Mouse (Mus musculus): ENCODE results near the gene Methig1. TPM values are rescaled to one million over a fixed set of nuclear protein-coding genes. Genes with fewer than 3 reads are reported as not detected.

Gene Methig1
- total and polyA plus RNA-seq, 3 experiments: not detected

DNA sequence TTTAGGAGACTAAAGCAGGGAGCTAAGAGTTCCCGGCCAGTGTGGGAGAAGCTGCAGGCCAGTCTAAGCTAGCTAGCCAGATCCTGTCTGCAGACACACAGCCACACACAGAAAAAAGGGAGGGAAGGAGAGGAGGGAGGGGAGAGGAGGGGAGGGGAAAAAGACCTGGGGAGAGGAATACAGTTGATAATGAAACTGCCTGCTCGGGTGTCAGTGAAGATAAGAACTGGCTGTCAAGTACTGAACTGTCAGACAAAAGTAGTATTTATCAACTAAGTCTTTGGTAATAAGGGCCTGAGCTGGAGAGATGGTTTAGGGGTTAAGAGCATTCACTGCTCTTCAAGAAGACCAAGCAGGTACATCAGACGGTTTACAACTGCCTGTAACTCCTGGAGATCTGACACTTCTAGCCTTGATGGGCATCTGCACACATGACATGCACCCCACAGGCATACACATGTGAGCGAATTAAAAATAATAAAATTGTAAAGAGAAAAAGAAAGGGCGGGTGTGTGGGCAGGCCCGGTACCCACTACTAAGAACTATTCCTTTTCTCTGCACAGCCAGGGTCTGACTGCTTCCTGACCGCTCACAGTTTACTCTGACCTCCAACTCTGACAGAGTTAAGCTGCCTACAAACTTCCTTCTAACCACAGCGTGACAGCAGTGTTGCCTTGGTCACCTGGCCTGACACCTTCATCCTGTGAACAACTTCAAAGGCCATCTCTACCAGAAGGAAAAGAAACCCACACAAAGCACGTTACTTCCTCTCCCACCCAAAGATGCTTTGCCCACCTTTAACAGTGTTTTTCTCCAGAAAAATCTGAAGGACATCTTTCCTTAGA lies 67.2 kb downstream of the Methig1 start:
- peak; percentile 94 for DNase-seq (ENCODE audit: low read depth, low spot score)
- Histone ChIP-seq H3K4me1 (ENCODE audit: control insufficient read depth in 1 of 2, insufficient read depth in 2 of 2, low read length in 2 of 2) (peaks cover 37 to 53% of the 10 kb centered on the region in 2 experiments), H3K27ac (ENCODE audit: control insufficient read depth, low read depth, low read length) (peak overlapping the region; percentile 94), H3K9ac (ENCODE audit: control insufficient read depth, low read depth, low read length, poor library complexity, severe bottlenecking) (peak overlapping the region; percentile 81), H3K36me3 (ENCODE audit: control insufficient read depth in 1 of 2, insufficient read depth in 2 of 2, low read length in 2 of 2) (peaks cover 8 to 49% of the 10 kb centered on the region in 2 experiments; a peak in 3 of 4 replicates), H3K4me3 (ENCODE audit: control insufficient read depth in 1 of 2, insufficient read depth in 1 of 2, low read depth in 2 of 2, low read length in 2 of 2) (peak overlapping the region; percentile 43 to 98), H3K79me2 (ENCODE audit: control insufficient read depth, insufficient read depth, low read length, poor library complexity) (peaks cover 71% of the 10 kb centered on the region), H3K27me3 (ENCODE audit: control insufficient read depth in 1 of 2, insufficient read depth in 2 of 2, low read length in 2 of 2) (no peaks in the 10 kb centered on the region), H3K9me3 (replicated peaks; ENCODE audit: insufficient read depth, low read length) (no peaks in the 10 kb centered on the region)
- TF ChIP-seq EP300 (IDR thresholded peaks at IDR 0.05; ENCODE audit: low read depth in 1 of 2, low read length in 2 of 2) (peak; percentile 100), MXI1 (IDR thresholded peaks at IDR 0.05; ENCODE audit: low read depth, low read length) (peak; percentile 96), ZMIZ1 (IDR thresholded peaks at IDR 0.05; ENCODE audit: low read depth, low read length) (0 out of 2 replicates have a peak, but pooled peaks have one; percentile 29), NELFE (IDR thresholded peaks at IDR 0.05; ENCODE audit: low read depth, low read length) (peak; percentile 49; the same call in 1 of the 2 replicates), CHD1 (IDR thresholded peaks at IDR 0.05; ENCODE audit: low read depth, low read length) (0 out of 2 replicates have a peak, but pooled peaks have one; percentile 33), ETS1 (IDR thresholded peaks at IDR 0.05; ENCODE audit: low read depth, low read length) (peak; percentile 98), USF1 (IDR thresholded peaks at IDR 0.05; ENCODE audit: low read depth, low read length) (no peak), RCOR1 (IDR thresholded peaks at IDR 0.05; ENCODE audit: low read depth, low read length) (peak; percentile 87; the same call in 1 of the 2 replicates), ZC3H11A (IDR thresholded peaks at IDR 0.05; ENCODE audit: low read depth, low read length) (no peak), TCF12 (IDR thresholded peaks at IDR 0.05; ENCODE audit: low read depth, low read length) (peak; percentile 99), POLR2A (IDR thresholded peaks at IDR 0.05; ENCODE audit: control insufficient read depth in 1 of 2, insufficient read depth in 1 of 2, low read depth in 1 of 2, low read length in 2 of 2, poor library complexity in 1 of 2) (peak in 1 of 2 experiments; percentile 73; a peak in 2 of 4 replicates), RAD21 (IDR thresholded peaks at IDR 0.05; ENCODE audit: low read depth, low read length) (no peak), ZKSCAN1 (IDR thresholded peaks at IDR 0.05; ENCODE audit: low read depth, low read length) (no peak), GATA1 (IDR thresholded peaks at IDR 0.05; ENCODE audit: low read depth, low read length) (peak; percentile 100), NRF1 (IDR thresholded peaks at IDR 0.05; ENCODE audit: insufficient read depth, low read depth, low read length, poor library complexity, severe bottlenecking) (no peak), BHLHE40 (IDR thresholded peaks at IDR 0.05; ENCODE audit: borderline replicate concordance, low read depth, low read length) (peak; percentile 48; the same call in 1 of the 2 replicates), ELF1 (IDR thresholded peaks at IDR 0.05; ENCODE audit: low read depth, low read length) (no peak), JUND (IDR thresholded peaks at IDR 0.05; ENCODE audit: low read depth, low read length) (no peak), POLR2AphosphoS2 (IDR thresholded peaks at IDR 0.05; ENCODE audit: low read length) (peak; percentile 63), GABPA (IDR thresholded peaks at IDR 0.05; ENCODE audit: low read depth, low read length) (no peak), SIN3A (IDR thresholded peaks at IDR 0.05; ENCODE audit: low read length) (peak; percentile 100), MYC (IDR thresholded peaks at IDR 0.05; ENCODE audit: low read depth, low read length) (peak; percentile 73; the same call in 1 of the 2 replicates), USF2 (IDR thresholded peaks at IDR 0.05; ENCODE audit: borderline replicate concordance in 1 of 2, insufficient read depth in 1 of 2, low read depth in 1 of 2, low read length in 2 of 2) (no peak), SMC3 (IDR thresholded peaks at IDR 0.05; ENCODE audit: low read depth, low read length) (no peak; the same call in 1 of the 2 replicates), ZNF384 (IDR thresholded peaks at IDR 0.05; ENCODE audit: low read depth, low read length) (0 out of 2 replicates have a peak, but pooled peaks have one; percentile 35), MAZ (IDR thresholded peaks at IDR 0.05; ENCODE audit: low read depth, low read length) (peak; percentile 100), TAL1 (IDR thresholded peaks at IDR 0.05; ENCODE audit: low read length) (peak; percentile 98), MAFK (IDR thresholded peaks at IDR 0.05; ENCODE audit: borderline replicate concordance, low read depth, low read length) (peak; percentile 52; the same call in 1 of the 2 replicates), POLR2AphosphoS5 (IDR thresholded peaks at IDR 0.05; ENCODE audit: borderline replicate concordance, low read depth, low read length) (no peak), CHD2 (IDR thresholded peaks at IDR 0.05; ENCODE audit: low read length) (no peak; the same call in 1 of the 2 replicates), HCFC1 (IDR thresholded peaks at IDR 0.05; ENCODE audit: low read depth, low read length) (no peak), TBP (IDR thresholded peaks at IDR 0.05; ENCODE audit: low read depth, low read length) (peak; percentile 91), MAX (IDR thresholded peaks at IDR 0.05; ENCODE audit: low read length) (peak; percentile 38; the same call in 1 of the 2 replicates), KAT2A (conservative IDR thresholded peaks at IDR 0.05; ENCODE audit: low read depth, low read length) (no peak), MYB (IDR thresholded peaks at IDR 0.05; ENCODE audit: low read depth, low read length) (peak; percentile 97)
